Mouse (Mus musculus): ENCODE results near the gene Galntl6. TPM values are rescaled to one million over a fixed set of nuclear protein-coding genes. Genes with fewer than 3 reads are reported as not detected.

Gene Galntl6
- total RNA-seq (2021): under 1 TPM in 1 of 2 experiments, not detected in 1; 0.31 TPM
- polyA plus RNA-seq (2012; rRNA removed): 0.03 TPM in 1 of 2 replicates, not detected in the other
- long read RNA-seq: 0 reads

DNA sequence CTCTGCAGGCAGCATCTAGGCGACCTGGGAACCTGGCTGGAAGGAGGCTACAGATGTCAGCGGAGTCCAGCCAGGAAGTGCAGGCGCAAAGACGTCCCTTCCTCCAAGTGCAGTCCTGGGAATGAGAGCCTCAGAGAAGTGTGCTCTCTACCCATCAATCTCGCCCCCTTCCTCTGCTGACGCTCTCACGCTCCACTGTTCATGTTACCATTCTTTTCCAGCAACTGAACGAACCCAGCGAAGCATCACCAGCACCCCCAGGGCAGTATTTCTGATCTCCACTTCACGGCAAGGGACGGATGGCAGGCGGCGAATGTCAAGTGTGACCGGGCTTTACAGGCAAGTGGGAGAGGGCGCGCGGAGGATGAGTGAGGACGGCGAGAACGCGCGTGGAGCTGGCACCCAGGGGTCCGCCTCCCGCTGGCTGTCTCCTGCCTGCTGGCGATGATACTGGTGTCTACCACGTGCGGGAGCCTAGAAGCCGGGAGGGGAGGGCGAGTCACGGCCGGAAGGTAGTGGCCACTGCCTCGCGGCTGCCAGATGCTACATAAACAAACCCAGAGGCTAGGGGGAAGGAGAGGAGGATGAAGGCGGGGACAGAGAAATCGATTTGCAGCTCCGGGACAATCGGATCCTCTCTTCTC, at the start of gene Galntl6:
TSS of gene Galntl6 (minus strand) at position 445 of the 644 bp plus-strand sequence.
- DNase-seq: no peak

DNA sequence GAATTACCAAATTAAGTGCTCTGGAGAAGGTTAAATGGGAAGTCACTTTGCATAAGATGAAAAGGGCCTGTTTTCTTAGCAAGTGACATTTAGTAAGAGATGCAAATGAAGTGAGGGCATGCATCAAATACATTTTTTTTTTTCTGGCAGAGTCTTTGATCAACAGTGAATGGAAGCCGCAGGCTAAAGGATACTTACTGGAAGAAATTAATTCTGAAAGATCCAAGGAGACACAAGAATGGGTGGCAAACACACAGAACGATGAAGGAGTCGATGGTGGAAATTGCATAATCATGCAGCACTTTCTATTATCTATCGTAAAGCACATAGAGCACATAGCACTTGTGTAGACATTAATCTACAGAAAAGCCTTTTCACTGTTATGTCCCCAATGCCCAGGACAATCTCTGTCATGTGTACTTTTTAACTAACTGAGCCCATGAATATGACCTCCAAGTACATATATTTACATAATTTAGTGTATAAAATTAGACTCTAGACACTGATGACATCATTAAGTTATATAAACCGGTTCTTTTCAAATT, 44.8 kb upstream of the Galntl6 start:
- no peak for DNase-seq

DNA sequence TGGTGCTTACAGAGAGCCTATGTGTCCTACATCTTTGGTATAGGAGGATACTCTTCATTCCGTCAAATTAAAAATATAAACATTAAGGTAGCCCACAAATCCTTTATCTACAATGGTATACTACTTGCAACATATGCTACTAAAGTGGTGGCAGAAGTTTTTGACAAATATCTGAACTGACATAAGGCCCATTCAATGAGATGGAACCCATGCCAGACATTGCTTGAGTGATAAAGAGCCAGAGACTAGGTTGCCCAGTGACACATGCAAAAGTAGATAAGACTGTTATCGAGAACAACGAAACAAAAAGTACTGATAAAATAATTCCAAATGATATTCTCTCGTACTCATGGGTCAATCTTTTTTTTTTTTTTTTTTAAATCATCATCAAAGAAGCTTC, 31.3 kb upstream of the Galntl6 start:
- DNase-seq: no peak

DNA sequence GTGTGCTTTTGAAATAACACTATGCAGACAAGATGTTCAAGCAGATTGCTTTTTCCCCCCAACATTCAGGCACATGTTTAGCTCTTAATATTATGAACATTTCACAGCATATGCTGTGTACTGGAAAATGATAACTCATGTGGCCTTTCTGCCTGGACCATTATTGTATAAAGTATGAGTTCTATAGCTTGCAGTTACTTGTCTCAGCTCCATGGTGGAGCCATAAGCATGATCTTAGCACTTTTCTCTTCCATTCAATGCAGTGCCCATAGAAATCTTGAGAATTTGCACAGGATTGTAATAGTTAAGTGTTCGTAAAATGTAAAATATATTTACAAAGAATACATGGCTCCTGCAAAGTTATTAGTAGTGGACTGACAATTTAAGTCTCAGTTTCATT, 18.6 kb upstream of the Galntl6 start:
- DNase-seq: no peak

DNA sequence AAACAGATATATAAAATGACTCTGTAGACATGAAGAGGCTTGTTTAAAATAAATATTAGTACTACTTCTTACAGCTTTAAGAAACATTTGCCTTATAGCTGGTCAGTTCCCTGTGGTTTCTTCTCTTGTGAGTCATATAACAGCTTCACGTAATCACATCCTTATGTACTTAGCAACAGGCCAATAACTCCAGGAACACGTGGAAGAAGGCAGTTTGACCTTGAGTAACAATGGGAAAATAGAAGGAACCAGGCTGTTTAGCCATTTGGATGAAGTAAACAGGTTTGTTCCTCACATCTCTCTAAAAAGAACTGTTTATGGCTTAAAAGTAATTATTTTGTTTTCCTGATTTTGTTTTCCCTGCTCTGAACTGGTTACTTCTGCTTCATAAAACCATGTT, 2.7 kb upstream of the Galntl6 start:
- DNase-seq: no peak

DNA sequence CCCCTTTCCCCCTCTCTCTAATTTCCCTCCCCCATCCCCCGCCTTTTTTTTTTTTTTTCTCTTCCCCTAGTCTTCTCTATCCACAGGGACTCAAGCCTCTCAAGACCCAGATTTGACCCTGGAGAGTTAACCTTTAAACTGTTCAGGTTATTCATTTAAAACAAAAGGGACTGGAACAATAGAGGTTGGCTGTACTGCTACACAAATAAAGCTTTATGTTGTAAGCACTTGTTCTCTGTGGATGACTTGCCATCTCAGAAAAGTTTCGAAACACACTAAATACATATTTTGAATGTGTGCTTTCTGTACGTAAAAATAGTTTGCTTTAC, 1.2 kb upstream of the Galntl6 start:
- no peak for DNase-seq

DNA sequence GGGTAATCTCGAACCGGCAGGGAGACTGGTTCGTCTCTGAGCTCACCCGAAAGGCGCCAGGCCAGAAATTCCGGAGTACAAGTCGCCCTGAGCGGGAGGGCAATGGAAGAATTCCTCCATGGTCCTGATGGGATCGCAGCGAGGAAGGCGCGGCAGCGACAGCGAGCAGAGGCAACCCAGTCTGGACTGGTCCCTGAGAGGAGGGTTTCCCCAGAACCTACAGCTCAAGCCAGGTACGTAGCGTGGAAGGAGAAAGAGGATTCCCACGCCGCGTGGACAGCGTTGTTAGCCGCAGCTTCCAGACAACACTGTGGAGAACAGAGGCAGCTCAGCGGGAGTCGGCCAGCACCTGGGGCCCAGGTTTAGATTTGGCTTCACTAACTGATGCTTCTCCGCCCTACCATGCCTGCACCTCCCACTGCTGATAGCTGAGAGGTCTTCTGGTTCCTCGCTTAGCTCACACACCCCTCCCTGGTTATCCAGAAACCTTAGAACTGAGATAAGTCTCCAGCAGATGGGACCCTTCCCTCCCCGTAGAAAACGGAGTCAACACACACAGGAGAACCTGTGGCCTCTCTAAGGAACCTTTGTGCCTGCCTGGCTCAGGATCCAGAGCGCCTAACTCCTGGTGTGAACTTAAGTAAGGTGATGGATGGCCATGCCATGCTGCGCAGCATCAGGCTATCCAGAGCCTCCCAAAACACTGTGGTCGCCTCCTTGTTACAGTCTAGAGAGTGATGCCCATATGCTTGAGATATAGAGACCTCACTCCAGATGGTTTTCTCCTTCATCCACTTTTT, 600 bp upstream of the Galntl6 start:
- DNase-seq: no peak

DNA sequence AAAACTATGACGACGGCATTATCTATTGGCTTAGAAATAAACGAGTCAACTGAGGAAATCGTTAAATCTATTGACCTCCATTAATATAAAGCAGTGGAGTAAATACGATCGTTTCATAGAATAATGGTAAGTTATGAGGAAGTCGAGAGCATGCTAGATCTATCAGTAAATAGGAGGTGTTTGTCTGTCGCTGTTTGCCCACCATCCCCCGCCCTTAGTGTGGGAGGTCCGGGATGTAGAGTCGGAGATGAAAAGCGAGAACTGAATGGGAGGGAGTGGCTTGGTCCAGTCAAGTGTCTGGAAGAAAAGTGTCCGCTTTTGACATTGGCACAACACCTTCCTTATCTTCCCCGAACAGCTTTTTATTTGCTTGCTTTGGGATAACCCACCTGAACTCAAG, 763 bp downstream of the Galntl6 start, which contains the start of gene BC030500:
TSS of gene BC030500 (plus strand) at position 79 of the 400 bp plus-strand sequence.
- no peak for DNase-seq

DNA sequence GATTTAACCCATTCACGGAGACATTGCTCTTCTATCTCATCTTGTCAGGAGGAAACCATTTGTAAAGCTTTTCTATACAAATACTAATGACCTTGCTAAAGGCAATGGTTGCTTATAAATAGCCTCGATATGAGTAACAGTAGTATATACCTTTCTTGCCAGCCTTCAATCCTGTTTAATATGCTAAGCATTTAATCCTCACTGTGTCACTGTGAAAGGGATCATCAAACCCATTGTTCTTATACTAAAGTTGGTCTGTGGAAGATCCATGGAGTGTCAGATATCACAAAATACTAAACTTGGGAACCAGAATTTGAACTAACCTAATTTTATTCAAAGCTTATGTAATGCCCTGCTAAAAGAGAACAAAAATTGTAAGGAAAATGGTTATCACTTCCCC, 8.0 kb downstream of the Galntl6 start:
- DNase-seq: no peak

DNA sequence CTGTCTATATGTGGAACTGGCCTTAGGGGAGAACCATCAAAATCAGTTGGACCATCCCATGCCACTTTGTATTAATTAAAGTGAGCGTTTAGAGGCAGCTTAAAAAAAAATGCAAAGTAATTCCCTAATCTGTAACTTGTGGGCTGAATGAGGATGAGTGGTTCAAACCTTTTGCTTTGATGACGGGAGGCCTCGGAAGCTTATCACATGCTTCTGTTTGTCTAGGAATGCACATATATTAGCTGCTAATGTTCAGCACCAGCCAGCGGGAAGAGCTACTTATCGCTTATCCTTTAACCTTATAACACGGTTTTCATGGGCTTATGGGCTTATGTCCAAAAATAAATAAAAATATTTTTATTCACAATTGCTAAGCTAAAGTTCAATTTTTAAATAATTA, 16.5 kb downstream of the Galntl6 start:
- DNase-seq: no peak

DNA sequence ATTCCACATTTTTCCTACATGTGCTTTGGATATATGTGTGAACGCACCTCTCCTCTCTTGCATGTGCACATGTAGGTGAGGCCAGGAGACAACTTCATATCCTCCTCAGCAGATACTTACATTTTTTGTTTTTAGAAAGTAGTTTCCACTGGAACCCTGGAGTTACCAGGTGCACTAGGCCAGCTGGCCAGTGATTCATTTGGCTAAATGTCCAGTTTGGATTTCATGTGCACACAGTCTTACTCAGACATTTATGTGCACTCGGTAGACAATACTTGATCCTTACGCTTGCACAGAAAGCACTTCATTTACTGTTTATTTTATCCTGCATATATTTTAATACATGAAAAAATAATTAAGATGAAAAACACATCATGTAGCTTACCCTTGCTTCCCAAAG, 21.8 kb downstream of the Galntl6 start:
- no peak for DNase-seq

DNA sequence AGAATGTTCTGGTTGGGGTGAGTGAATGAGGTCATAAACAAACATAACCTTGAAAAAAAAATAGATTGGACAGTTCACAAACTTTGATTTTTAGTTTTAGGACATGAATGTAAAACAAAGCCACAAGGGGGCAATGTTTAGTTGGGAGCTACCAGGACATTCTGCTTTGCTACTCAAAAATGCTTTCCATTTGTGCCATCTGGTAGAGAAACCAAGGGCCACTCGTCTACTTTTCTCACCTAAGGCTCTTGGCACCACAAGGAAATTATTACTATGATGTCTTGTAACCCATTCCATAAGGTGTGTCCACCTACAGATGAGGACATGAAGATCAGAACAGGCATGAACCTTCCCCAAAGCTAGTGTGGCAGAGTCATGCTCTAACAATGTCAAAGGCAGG, 26.0 kb downstream of the Galntl6 start:
- DNase-seq: no peak

DNA sequence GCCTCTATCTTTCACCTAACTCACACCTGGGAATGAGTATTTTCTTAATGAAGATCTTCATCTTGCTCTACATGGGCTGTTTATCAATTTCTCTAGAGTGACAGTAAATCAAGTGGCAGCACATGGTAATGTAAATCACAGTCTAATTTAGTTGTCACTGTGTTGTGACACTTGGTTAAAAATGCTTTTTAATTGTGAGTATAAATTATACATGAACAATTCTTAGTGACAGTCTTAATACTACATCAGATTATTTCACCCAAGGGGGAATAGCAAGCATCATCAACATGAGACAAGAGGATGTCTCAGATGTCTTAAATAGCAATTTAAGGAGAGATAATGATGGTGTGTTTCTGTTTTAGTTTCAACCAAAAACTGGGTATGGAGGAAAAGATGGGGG, 88.1 kb downstream of the Galntl6 start:
- DNase-seq: no peak

DNA sequence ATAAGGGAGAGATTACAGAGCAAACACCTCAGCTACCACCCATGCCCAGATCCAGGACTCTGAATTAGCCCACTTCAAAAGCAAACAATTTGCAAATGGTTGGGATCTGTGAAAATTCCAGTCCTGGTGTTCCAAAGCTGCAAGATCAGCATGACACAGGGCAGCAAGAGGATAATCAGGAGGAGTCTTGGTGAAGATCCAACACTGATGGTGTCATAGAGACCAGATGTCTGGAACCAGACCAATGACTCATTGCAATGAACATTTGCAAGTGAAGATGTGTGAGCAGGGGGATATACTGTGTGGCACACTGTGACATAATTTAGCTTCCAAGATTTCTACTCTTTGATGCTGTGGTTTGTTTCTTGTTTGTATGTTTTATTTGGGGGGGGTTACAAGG, 107.2 kb downstream of the Galntl6 start:
- no peak for DNase-seq

DNA sequence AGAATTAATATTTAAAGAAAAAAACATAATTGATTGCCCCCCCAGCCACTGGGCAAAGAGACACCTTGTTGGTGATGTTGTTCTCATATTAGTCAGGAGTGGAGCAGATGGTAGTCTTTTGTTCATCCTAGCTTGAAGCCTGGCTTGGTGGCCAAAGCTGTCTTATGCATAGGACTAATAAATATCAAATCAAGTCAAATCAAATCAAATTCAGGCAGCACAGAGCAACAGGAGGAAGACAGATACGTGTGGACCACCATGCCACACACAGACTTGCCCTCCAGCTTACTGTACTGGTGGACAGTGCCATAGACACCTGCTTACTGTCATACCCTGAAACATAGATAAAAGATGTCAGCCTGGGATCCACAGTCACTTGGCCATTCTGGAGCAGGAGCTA, 110.6 kb downstream of the Galntl6 start:
- DNase-seq: no peak

DNA sequence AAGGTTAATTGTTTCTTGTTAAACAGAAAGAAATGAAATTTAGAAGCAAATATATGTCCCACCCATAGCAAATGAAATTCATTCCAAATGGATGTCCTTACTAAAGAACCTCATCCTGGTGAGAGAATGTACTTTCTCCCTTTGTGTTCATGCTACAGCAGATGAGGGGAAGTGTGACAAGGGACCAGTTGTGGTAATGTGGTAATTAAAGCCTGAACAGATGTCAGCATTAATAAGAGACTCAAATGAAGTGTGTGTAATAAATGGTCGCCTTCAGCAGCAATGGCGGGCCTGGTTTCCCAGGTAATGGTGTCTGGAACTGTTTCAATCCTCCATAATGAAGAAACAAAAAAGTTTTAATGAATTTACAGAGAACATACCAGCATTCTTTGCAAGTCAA, 158.7 kb downstream of the Galntl6 start:
- no peak for DNase-seq

DNA sequence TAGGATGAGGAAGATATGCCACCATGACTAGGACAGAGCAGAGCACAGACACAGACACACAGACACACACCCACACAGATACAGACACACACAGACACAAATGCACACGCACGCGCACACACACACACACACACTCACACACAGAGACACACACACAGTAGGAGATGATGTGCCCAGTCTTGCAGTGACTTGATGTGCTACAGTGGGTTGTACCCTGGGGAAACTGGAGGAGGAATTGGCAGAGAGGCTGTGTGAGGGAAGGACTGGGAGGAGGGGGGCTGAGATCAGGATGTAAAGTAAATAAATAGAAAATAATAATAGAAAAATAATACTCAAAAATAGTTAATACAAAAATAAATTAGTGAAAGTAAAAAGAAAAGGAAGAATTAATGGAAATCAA, 174.5 kb downstream of the Galntl6 start:
- DNase-seq: no peak

DNA sequence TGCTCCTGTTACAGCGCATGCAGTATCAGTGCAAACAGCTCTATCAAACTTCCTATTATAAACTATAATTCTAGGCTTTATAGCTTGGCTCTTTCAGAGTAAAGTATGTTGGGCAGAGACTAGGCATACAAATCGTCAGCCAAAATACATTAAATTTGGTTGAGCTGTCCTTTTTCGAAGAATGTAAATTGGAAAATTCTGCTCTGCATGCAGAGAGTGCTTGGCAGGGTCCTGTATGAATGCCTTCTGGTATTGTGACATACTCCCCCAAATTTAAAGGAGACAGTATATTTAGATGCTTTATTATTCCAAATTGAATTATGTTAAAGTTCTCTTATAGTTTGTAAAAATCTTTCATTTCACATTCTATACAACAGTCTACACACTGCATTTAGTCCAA, 220.7 kb downstream of the Galntl6 start:
- no peak for DNase-seq

DNA sequence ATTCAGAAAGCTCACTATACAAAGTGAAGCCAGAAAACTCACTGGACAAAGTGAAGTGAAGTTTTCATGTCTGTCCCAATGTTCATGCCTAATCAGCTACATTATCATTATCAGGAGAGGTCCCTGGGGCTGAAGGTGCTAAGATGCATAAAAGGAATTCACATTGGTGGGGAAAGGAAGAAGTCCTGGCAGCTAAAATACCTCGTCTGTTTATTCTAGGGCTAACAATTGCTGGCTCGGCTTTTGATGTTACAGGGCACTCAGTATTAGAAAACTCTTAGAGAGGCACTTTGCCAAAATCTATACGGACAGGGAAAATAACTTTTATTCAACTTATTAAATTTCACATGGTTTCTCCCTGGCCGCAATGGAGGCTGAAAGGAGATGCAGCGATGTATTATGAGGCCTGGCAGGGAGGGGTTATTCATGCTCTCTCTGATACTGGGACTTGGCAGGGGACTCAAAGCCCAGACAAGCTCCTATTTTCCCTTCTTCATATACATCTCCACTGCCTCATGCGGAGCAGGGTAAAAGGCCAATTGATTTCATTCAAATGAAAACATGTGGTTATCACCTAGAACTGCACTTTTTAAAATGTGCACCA, 234.5 kb downstream of the Galntl6 start:
- DNase-seq: no peak

DNA sequence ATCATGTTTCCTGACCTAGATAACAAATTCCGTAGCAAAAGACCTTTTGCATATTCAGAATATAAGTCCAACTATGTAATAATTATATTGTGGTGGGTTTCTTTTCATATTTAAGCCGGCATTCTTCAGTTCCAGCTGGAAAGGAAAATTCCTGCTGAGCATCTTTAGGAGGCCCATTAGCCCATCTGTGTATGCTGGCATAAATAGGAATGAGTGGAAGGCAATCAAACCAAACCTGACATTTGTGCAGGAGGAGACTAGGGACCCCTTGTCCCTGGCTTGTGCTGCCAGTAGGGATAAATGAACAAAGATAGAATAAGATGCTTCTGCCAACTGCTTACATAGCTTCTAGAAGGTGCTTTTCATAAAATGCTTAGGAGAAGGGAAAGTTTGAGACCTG, 243.4 kb downstream of the Galntl6 start:
- DNase-seq: no peak

DNA sequence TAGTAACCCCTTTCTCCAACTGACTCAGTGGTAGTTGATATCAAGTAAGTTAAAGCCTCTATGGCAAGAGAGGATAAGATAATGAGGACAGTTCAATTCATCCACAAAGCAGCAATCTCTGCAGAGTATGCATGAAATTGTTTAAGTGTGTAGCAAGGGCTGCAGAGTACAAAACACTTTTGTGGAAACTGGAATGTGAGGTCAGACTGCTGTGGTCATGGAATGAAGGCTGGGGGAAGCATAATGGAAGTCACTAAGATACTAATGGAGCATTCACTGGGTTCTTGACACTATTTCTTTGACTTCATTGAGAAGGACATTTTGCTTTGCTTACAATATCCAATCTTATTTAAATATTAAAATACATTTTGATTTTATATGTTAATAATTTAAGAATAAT, 252.4 kb downstream of the Galntl6 start:
- DNase-seq: no peak

DNA sequence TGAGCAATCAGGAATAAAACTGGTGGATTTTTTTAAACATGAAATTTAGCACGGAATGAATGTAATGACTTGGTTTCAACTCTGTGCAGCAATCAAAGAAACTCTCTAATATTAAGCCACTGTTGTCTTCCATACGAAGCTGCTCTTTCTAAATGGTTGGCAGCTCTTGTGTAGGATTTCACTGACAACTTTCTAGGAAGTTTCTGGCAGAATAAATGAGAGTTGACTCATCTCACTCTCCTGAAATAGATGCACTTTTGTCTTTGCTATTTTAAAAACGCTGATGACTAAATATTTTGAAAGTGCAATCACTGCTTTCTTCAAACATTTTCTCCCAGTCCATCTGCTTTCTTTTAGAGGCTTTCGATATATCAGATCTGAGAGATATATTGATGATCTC, 256.8 kb downstream of the Galntl6 start:
- DNase-seq: no peak

DNA sequence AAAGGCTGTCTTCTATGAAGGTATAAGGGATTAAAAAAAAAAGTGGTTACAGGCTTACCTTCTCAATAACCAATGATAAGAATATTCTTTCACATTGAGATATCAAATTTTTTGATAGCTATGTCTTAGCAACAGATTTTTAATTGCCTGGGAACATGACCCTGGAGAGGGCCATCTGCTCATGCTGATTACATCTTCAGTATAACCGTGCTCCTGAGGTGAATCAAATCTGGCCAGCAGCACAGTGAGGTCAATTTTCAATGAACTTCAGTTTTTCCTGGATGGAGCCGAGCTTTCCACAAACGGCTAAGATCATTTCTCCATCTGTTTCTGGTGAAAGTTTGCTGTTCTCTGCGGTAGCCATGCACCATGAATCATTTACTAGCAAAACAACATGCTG, 306.0 kb downstream of the Galntl6 start:
- no peak for DNase-seq

Data from adrenal gland, adult 2 months (tissue).